In the genomic region with DNA sequence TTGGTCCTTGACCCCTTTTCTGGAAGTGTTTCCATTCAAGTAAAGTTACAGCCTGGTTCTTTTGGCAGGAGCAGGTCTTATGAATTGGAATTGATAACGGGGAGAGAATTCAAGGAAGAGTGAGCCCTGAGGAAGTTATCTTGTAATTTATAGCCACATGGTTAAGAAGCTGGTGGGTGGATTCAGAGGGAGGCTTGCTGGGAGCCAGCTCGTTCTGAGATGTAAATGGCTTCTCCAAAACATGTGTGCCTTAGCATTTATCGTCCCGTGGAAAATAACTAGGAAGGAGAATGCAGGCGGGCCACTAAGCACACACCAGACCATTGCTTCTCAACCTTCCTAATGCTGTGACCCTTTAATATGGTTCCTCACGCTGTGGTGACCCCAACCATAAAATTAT, we compare ENCODE assay signal across 22 mouse cellular contexts. TPM values are rescaled to one million over a fixed set of nuclear protein-coding genes. Genes with fewer than 3 reads are reported as not detected.
DNase-seq lines count a peak whose midpoint lies in the region; ATAC-seq and TF ChIP-seq lines count a peak whose summit lies in the region.
"Had no signal": no experiment of that assay in that cellular context is flagged by ENCODE, and none has a peak within 500 bp of the region (broad histone marks: within the 10 kb centered on the region; RNA-seq: fewer than 3 reads in every experiment).

No protein-coding gene starts in this region.

- TF ChIP-seq POLR2A in embryonic fibroblast, embryonic 13.5 days (IDR thresholded peaks at IDR 0.05; ENCODE audit: low read depth, low read length), result no peak

- TF ChIP-seq EP300 in heart, postnatal 0 days (IDR thresholded peaks at IDR 0.05; ENCODE audit: low read depth), result no peak

- no peak for DNase-seq in heart, postnatal 0 days (ENCODE audit: low spot score)
- no peak for DNase-seq in heart, postnatal 25 days (ENCODE audit: low spot score)
- peak; percentile 60 for DNase-seq in brain, adult 2 months (ENCODE audit: low read depth, low spot score)
- DNase-seq: adrenal gland, adult 8-10 months; adrenal gland, postnatal 25 days; cerebellum, adult 18-20 months; cerebellum, adult 9-10 months; cerebellum, postnatal 14 days; forebrain, postnatal 0 days; gastrocnemius, postnatal 25 days; heart, adult 18-20 months; heart, postnatal 14 days; kidney, adult 2 months had no signal

- 69% methylated on average over 6 of the region's 6 CpGs for WGBS in heart, embryonic 13.5 days
- WGBS in heart, embryonic 12.5 days, result 71% methylated on average over 6 of the region's 6 CpGs
- WGBS in heart, postnatal 0 days, result 76% methylated on average over 6 of the region's 6 CpGs

- H3K27me3 ChIP-seq in heart, embryonic 13.5 days (replicated peaks), result no peaks in the 10 kb centered on the region
- no peaks in the 10 kb centered on the region for H3K27me3 ChIP-seq in heart, embryonic 12.5 days (replicated peaks)
- H3K27me3 ChIP-seq in heart, postnatal 0 days (ENCODE audit: control insufficient read depth, insufficient read depth, low read length), result no peaks in the 10 kb centered on the region

- H3K9ac ChIP-seq in heart, embryonic 13.5 days, result no peak overlapping the region
- no peak overlapping the region for H3K9ac ChIP-seq in heart, embryonic 12.5 days
- no peak overlapping the region for H3K9ac ChIP-seq in heart, postnatal 0 days (replicated peaks; ENCODE audit: low read depth, low read length)
- H3K9ac ChIP-seq: forebrain, postnatal 0 days; hindbrain, embryonic 12.5 days; hindbrain, embryonic 15.5 days had no signal

- H3K9me3 ChIP-seq in heart, embryonic 13.5 days, result no peaks in the 10 kb centered on the region
- H3K9me3 ChIP-seq in heart, embryonic 12.5 days (replicated peaks), result no peaks in the 10 kb centered on the region
- no peaks in the 10 kb centered on the region for H3K9me3 ChIP-seq in heart, postnatal 0 days (replicated peaks; ENCODE audit: control insufficient read depth, low read length)
- H3K9me3 ChIP-seq: heart, embryonic 10.5 days; hindbrain, embryonic 12.5 days; hindbrain, embryonic 15.5 days had no signal

- no peak for TF ChIP-seq CTCF in heart, postnatal 0 days (IDR thresholded peaks at IDR 0.05; ENCODE audit: low read depth)
- no peak for TF ChIP-seq CTCF in embryonic fibroblast, embryonic 13.5 days (IDR thresholded peaks at IDR 0.05; ENCODE audit: borderline replicate concordance, insufficient read depth, low read length)

- H3K4me1 ChIP-seq in heart, embryonic 13.5 days, result peaks cover 26% of the 10 kb centered on the region
- H3K4me1 ChIP-seq in heart, embryonic 12.5 days (replicated peaks), result peaks cover 26% of the 10 kb centered on the region
- H3K4me1 ChIP-seq in heart, postnatal 0 days (ENCODE audit: control insufficient read depth, insufficient read depth), result peaks cover 8% of the 10 kb centered on the region
- H3K4me1 ChIP-seq in embryonic fibroblast, embryonic 13.5 days (ENCODE audit: control insufficient read depth, insufficient read depth, low read length), result peaks cover 5% of the 10 kb centered on the region; the same call in 1 of the 2 replicates

- H3K36me3 ChIP-seq in heart, embryonic 13.5 days, result no peaks in the 10 kb centered on the region
- no peaks in the 10 kb centered on the region for H3K36me3 ChIP-seq in heart, embryonic 12.5 days
- no peaks in the 10 kb centered on the region for H3K36me3 ChIP-seq in heart, postnatal 0 days (replicated peaks; ENCODE audit: control insufficient read depth, insufficient read depth, low read length)
- H3K36me3 ChIP-seq: heart, embryonic 10.5 days; hindbrain, embryonic 12.5 days; hindbrain, embryonic 15.5 days had no signal

- no peak overlapping the region for H3K4me3 ChIP-seq in heart, embryonic 13.5 days
- H3K4me3 ChIP-seq in heart, embryonic 12.5 days, result no peak overlapping the region
- no peak overlapping the region for H3K4me3 ChIP-seq in heart, postnatal 0 days (ENCODE audit: low read depth, low read length)
- no peak overlapping the region for H3K4me3 ChIP-seq in embryonic fibroblast, embryonic 13.5 days (ENCODE audit: insufficient read depth, low read length)
- H3K4me3 ChIP-seq: heart, embryonic 10.5 days; hindbrain, embryonic 12.5 days; hindbrain, embryonic 15.5 days had no signal

- no peak for ATAC-seq in heart, embryonic 13.5 days (ENCODE audit: extremely low read depth, insufficient number of reproducible peaks, low FRiP score, low TSS enrichment)
- ATAC-seq in heart, embryonic 12.5 days (ENCODE audit: insufficient number of reproducible peaks, low FRiP score), result no peak
- no peak for ATAC-seq in heart, postnatal 0 days (ENCODE audit: insufficient read depth, low read depth)
- ATAC-seq: CD4-positive, CD25-positive, alpha-beta regulatory T cell, adult 4 months; forebrain, embryonic 14.5 days; forebrain, postnatal 0 days; intestine, postnatal 0 days had no signal

- no peak overlapping the region for H3K4me2 ChIP-seq in heart, embryonic 13.5 days
- no peak overlapping the region for H3K4me2 ChIP-seq in heart, embryonic 12.5 days
- no peak overlapping the region for H3K4me2 ChIP-seq in heart, postnatal 0 days (ENCODE audit: low read depth, low read length)
- H3K4me2 ChIP-seq: hindbrain, embryonic 12.5 days; hindbrain, embryonic 15.5 days had no signal

- H3K27ac ChIP-seq in heart, embryonic 13.5 days (replicated peaks), result 0 out of 2 replicates have a peak overlapping the region, but pooled peaks have one; percentile 79
- no peak overlapping the region for H3K27ac ChIP-seq in heart, embryonic 12.5 days (ENCODE audit: poor library complexity, severe bottlenecking)
- peak overlapping the region; percentile 30; the same call in 1 of the 2 replicates for H3K27ac ChIP-seq in heart, postnatal 0 days (ENCODE audit: low read depth)
- peak overlapping the region; percentile 35; the same call in 1 of the 2 replicates for H3K27ac ChIP-seq in embryonic fibroblast, embryonic 13.5 days (ENCODE audit: insufficient read depth, low read length)
- H3K27ac ChIP-seq: hindbrain, embryonic 12.5 days; hindbrain, embryonic 15.5 days had no signal

- intact Hi-C loops in heart, postnatal 25 days (cut with DNase I), result loop anchor here (2.0 kb wide), 1 partner anchor 26 kb away; no protein-coding TSS in a partner anchor

RNA-seq across cellular contexts. Expression of a gene that starts 34.9 kb away (rescaled TPM):
- polyA plus RNA-seq in heart, embryonic 13.5 days (2015; fragmentation: Nextera tagmentation; extraction: Ambion mirVana), result 2.4 and 2.5 TPM in 2 replicates
- polyA plus RNA-seq in heart, embryonic 12.5 days (2016; fragmentation: Nextera tagmentation; extraction: Ambion mirVana), result 3.6 and 4.0 TPM in 2 replicates
- total RNA-seq in heart, postnatal 0 days (2014; rRNA removed; ENCODE audit: low replicate concordance), result 20.9 and 21.9 TPM in 2 replicates
- 4.9 and 5.7 TPM in 2 replicates for polyA plus RNA-seq in heart, postnatal 0 days (2015; fragmentation: Nextera tagmentation; extraction: Ambion mirVana)
- 1 to 10 TPM; 2.3 TPM for total RNA-seq in heart, postnatal 25 days (2021)
- 0.68 and 0.80 TPM in 2 replicates for polyA plus RNA-seq in embryonic fibroblast, embryonic 13.5 days (2011; ENCODE audit: insufficient read length, low read depth, missing spikeins)
- polyA plus RNA-seq: CD4-positive, CD25-positive, alpha-beta regulatory T cell, adult 4 months had no signal
